Mouse (Mus musculus): Measurements from ENCODE around the gene Lrrk2. TPM values are rescaled to one million over a fixed set of nuclear protein-coding genes. Genes with fewer than 3 reads are reported as not detected.

The Lrrk2 gene
- polyA plus RNA-seq, 1 experiment, result 20.5 TPM

DNA sequence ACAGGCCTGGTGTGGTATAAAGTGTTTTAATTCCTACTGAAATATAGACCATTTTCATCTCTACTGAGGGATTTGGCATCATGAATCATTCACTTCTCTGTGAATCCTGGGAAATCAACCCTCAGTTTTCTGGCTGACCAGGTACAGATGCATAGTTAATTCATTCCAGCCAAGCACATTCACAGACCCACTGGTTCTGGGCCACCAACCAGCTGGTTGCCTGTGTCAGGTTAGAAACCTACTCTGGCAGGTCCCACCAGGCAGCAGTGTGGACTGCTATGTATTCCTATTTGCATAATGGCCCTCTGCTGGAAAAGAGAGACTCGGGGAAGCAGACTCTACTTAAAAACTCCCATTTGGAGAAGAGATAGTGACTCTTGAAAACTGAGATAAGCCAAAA, 27.9 kb downstream of the Lrrk2 start:
- Histone ChIP-seq H3K4me3 (replicated peaks; ENCODE audit: control insufficient read depth, low read depth, low read length) (no peak overlapping the region), H3K27ac (ENCODE audit: control insufficient read depth, insufficient read depth, low read depth, low read length, poor library complexity) (no peak overlapping the region), H3K4me1 (ENCODE audit: control insufficient read depth, insufficient read depth, low read length) (no peaks in the 10 kb centered on the region)
- TF ChIP-seq CTCF (IDR thresholded peaks at IDR 0.05; ENCODE audit: control insufficient read depth, insufficient read depth, low read length) (no peak), POLR2A (IDR thresholded peaks at IDR 0.05; ENCODE audit: borderline replicate concordance, control insufficient read depth, low read depth, low read length) (no peak)
- 72% methylated on average over 1 of the region's 1 CpGs for WGBS

DNA sequence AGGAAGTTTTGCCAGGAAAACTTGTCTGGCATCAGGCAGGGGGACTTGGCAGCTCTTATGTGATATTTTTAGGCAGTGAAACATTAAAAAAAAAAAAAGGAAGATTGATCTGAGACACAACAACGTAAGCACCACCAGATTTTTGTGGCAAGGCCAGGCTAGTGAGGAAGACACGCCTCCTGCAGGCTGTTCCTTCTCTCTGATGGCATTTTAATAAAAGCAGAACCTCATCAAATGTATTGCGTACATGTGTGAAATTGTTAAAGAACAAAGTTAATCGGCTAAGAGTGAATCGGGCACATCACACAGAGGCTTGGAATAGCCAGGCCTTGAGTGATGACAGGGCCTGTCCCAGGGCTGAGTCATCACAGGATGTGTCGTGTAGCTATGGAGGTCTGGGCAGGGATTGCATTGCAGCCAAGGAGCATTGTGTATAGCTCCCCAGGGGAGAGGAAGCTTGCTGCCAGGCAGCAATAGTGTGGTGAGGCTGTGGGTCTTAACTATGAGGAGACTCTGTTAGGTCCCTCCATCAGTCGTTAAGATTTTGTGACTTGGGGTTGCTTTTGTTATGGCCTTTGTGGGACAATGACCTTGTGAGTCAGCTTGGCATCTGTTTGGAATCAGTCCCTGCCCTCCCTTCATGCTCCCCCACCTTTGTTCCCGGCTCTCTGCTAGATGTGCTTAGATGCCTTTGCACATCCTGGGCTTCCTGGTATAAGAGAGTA, 30.2 kb downstream of the Lrrk2 start:
- TF ChIP-seq POLR2A (IDR thresholded peaks at IDR 0.05; ENCODE audit: borderline replicate concordance, control insufficient read depth, low read depth, low read length), result no peak
- peak; percentile 41; the same call in 1 of the 2 replicates for TF ChIP-seq CTCF (IDR thresholded peaks at IDR 0.05; ENCODE audit: control insufficient read depth, insufficient read depth, low read length)
- 12% methylated on average over 8 of the region's 8 CpGs for WGBS
- no peaks in the 10 kb centered on the region for H3K4me1 ChIP-seq (ENCODE audit: control insufficient read depth, insufficient read depth, low read length)
- no peak overlapping the region for H3K4me3 ChIP-seq (replicated peaks; ENCODE audit: control insufficient read depth, low read depth, low read length)
- H3K27ac ChIP-seq (ENCODE audit: control insufficient read depth, insufficient read depth, low read depth, low read length, poor library complexity), result 0 out of 2 replicates have a peak overlapping the region, but pooled peaks have one; percentile 0

DNA sequence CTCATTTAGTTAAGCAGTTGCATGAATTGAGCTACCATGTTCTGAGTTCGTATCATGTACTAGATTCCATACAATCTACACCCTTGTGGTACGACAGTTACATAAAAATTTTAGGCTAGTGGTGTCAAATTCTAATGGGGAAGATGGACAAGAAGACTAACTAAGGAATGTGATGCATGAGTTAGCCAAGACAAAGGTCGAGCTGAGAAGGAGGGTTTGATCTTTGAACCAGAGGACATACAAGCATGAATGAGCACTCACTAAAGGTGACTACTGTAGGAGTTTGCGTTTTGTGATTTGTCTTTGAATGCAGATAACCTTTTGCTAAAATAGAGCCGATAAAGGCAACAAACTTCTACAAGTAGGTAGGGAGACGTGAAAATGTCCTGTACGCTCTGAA, 31.1 kb downstream of the Lrrk2 start:
- no peak overlapping the region for H3K4me3 ChIP-seq (replicated peaks; ENCODE audit: control insufficient read depth, low read depth, low read length)
- 81% methylated on average over 7 of the region's 7 CpGs for WGBS
- H3K27ac ChIP-seq (ENCODE audit: control insufficient read depth, insufficient read depth, low read depth, low read length, poor library complexity), result no peak overlapping the region
- TF ChIP-seq POLR2A (IDR thresholded peaks at IDR 0.05; ENCODE audit: borderline replicate concordance, control insufficient read depth, low read depth, low read length) (no peak), CTCF (IDR thresholded peaks at IDR 0.05; ENCODE audit: control insufficient read depth, insufficient read depth, low read length) (no peak)
- H3K4me1 ChIP-seq (ENCODE audit: control insufficient read depth, insufficient read depth, low read length), result no peaks in the 10 kb centered on the region

DNA sequence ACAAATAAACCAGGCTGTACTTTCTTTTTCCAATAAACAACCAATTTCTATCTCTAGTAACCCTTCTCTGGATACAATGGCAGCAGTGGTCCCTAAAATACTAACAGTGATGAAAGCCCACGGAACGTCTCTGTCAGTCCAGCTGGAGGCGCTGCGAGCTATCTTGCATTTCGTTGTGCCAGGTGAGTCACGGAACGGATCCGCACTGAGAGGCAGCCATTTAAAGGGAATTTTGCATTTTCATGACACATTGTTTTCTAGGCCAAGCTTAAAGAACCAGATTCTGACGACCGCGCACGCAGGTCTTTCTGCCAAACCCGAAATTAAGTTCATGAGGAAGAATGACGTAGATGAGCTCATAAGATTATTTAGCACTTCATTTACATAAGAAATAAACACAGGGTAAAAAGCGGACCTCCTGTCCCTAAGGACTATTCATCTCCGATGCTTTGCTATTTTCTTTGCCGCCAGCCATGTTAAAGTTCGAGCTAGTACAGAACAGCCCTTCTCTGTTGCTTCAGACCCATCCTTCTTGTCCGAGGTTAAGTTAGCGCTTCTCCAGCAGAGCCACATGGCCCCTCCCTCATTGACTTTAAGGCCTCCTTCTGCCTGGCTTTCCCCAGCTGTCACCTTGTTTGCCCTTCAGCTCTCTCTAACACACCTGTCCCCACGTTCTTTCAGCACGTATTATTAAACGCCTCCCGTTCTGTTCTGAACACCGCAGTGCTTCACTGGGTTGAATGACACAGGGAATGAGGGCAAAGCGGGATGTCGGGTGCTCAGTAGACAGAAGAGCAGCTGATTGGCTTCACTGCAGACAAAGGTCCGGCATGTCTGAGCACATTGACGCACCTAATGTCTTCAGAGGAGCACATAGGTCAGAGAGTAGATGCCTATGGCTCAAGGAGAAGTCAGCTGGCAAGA, 36.5 kb downstream of the Lrrk2 start:
- TF ChIP-seq POLR2A (IDR thresholded peaks at IDR 0.05; ENCODE audit: borderline replicate concordance, control insufficient read depth, low read depth, low read length) (no peak), CTCF (IDR thresholded peaks at IDR 0.05; ENCODE audit: control insufficient read depth, insufficient read depth, low read length) (no peak)
- 84% methylated on average over 29 of the region's 29 CpGs for WGBS

DNA sequence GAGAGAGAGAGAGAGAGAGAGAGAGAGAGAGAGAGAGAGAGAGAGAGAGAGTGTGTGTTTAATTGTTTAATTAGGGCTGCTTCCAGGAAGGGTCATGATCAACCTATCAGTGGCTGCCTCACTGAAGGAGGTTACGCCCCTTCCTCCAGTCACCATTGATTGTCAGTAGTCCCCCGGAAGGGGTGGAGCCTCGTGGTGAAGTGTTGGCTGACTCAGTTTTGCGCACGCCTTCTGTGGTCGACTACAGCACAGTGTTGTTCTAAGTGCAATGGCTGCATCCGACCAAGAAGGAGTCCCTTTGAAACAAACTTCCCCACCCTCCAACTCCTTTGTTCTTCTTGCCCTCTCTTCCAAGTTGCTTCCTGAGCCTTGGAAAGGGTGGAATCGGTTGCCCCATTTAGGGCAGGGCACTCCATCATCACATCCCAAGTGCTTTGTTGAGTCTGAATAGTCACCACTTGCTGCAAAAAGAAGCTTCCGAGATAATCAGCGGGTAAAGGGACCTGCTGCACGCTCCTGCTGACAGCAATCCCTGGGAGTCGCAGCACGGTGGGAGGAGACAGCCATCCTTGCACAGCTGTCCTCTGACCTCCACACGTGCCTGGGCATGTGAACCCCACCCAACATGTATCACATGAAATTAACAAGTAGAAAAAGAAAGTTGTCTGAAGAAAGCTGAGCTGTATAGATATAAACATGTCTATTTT, 62.4 kb downstream of the Lrrk2 start:
- no peak overlapping the region for H3K4me3 ChIP-seq (replicated peaks; ENCODE audit: control insufficient read depth, low read depth, low read length)
- H3K4me1 ChIP-seq (ENCODE audit: control insufficient read depth, insufficient read depth, low read length), result no peaks in the 10 kb centered on the region; the same call in 1 of the 2 replicates
- WGBS, result 76% methylated on average over 14 of the region's 14 CpGs
- no peak for TF ChIP-seq CTCF (IDR thresholded peaks at IDR 0.05; ENCODE audit: control insufficient read depth, insufficient read depth, low read length)
- TF ChIP-seq POLR2A (IDR thresholded peaks at IDR 0.05; ENCODE audit: borderline replicate concordance, control insufficient read depth, low read depth, low read length), result no peak
- H3K27ac ChIP-seq (ENCODE audit: control insufficient read depth, insufficient read depth, low read depth, low read length, poor library complexity), result no peak overlapping the region; the same call in 1 of the 2 replicates

More for the DNA sequence above, 36.5 kb downstream of the Lrrk2 start:
- H3K27ac ChIP-seq (ENCODE audit: control insufficient read depth, insufficient read depth, low read depth, low read length, poor library complexity), result no peak overlapping the region
- no peaks in the 10 kb centered on the region for H3K4me1 ChIP-seq (ENCODE audit: control insufficient read depth, insufficient read depth, low read length)
- no peak overlapping the region for H3K4me3 ChIP-seq (replicated peaks; ENCODE audit: control insufficient read depth, low read depth, low read length)

DNA sequence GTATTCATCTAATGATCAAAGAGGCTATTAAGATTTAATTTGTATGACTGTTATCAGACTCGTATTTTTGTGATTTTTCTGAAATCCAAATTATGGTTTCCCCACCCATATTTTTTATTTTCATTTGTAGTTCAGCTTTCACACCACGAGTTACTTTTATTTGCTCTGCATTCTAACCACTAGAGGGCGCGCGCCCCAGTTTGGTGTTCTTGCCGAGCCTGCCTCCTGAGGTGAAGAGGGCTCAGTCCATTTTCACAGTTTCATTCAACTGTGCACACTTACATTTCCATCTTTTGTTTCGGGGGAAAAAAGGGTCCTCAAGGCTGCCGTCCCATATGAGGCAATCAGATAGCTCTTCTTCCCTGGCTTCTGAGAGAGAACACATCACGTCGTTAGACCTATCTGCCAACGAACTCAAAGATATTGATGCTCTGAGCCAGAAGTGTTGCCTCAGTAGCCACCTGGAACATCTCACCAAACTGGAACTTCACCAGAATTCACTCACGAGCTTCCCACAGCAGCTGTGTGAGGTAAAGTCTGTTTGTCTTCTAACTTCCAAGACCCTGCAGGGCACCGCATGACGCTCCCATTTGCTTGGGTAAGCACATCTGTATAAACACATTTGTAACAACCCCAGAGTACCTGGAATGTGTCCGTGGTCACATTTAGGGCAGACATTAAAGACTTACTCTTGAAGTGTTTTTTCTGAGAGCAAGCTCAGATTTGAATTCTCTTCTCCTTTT, 64.0 kb downstream of the Lrrk2 start:
- H3K27ac ChIP-seq (ENCODE audit: control insufficient read depth, insufficient read depth, low read depth, low read length, poor library complexity), result no peak overlapping the region
- H3K4me1 ChIP-seq (ENCODE audit: control insufficient read depth, insufficient read depth, low read length), result no peaks in the 10 kb centered on the region; the same call in 1 of the 2 replicates
- TF ChIP-seq POLR2A (IDR thresholded peaks at IDR 0.05; ENCODE audit: borderline replicate concordance, control insufficient read depth, low read depth, low read length) (no peak), CTCF (IDR thresholded peaks at IDR 0.05; ENCODE audit: control insufficient read depth, insufficient read depth, low read length) (peak; percentile 64)
- 50% methylated on average over 15 of the region's 15 CpGs for WGBS
- no peak overlapping the region for H3K4me3 ChIP-seq (replicated peaks; ENCODE audit: control insufficient read depth, low read depth, low read length)

DNA sequence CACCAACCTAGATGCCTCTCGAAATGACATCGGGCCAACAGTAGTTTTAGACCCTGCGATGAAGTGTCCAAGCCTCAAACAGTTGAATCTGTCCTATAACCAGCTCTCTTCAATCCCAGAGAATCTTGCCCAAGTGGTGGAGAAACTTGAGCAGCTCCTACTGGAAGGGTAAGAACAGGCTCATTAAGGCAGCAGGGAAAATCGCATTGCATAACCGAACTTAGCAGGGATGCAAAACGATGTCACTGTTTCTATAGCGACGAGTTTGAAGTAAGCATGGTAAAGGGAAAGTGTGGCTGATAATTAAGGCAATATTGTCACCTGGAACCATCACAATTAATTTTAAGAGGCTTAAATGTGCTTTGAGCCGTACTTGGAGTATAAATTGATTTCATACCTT, 65.8 kb downstream of the Lrrk2 start:
- H3K4me3 ChIP-seq (replicated peaks; ENCODE audit: control insufficient read depth, low read depth, low read length), result no peak overlapping the region
- WGBS, result 89% methylated on average over 9 of the region's 9 CpGs
- H3K4me1 ChIP-seq (ENCODE audit: control insufficient read depth, insufficient read depth, low read length), result no peaks in the 10 kb centered on the region
- TF ChIP-seq CTCF (IDR thresholded peaks at IDR 0.05; ENCODE audit: control insufficient read depth, insufficient read depth, low read length) (no peak), POLR2A (IDR thresholded peaks at IDR 0.05; ENCODE audit: borderline replicate concordance, control insufficient read depth, low read depth, low read length) (no peak)
- no peak overlapping the region for H3K27ac ChIP-seq (ENCODE audit: control insufficient read depth, insufficient read depth, low read depth, low read length, poor library complexity)

Measured in bone marrow, adult 2 months (tissue).